ENCODE assay signal across 8 mouse cellular contexts in the genomic region with DNA sequence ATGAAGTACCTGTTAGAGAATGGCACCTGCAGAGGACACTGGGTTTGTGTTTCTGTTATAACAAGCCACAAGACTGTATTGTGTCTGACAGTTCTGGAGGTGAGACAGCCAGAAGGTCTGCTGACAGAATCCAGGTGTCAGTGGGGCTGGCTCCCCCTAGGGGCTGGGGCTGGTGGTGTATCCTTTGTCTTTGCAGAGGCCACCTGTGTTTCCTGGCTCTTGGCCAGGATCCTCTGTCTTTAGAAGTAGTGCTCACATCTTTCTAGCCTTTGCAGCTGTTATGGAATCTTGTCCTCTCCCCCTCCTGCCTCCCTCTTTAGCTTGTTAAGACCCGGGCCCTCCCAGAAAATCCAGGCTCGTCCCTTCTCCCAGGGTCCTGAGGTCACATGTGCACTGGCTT. TPM values are rescaled to one million over a fixed set of nuclear protein-coding genes. Genes with fewer than 3 reads are reported as not detected.
DNase-seq lines count a peak whose midpoint lies in the region; ATAC-seq and TF ChIP-seq lines count a peak whose summit lies in the region.

No protein-coding gene starts in this region.

- no peak overlapping the region for H3K4me3 ChIP-seq in embryonic fibroblast, embryonic 13.5 days (ENCODE audit: insufficient read depth, low read length)
- no peak overlapping the region for H3K4me3 ChIP-seq in testis, adult 2 months (ENCODE audit: control insufficient read depth, low read depth, low read length)

- no peak overlapping the region for H3K27ac ChIP-seq in embryonic fibroblast, embryonic 13.5 days (ENCODE audit: insufficient read depth, low read length)
- H3K27ac ChIP-seq in testis, adult 2 months (ENCODE audit: control insufficient read depth, insufficient read depth, low read depth, low read length), result no peak overlapping the region

- no peaks in the 10 kb centered on the region for H3K27me3 ChIP-seq in testis, adult 2 months (ENCODE audit: control insufficient read depth, insufficient read depth, low read length)

- peak; percentile 39 to 54 for DNase-seq in cerebellum, adult 18-20 months
- peak; percentile 59 for DNase-seq in urinary bladder, postnatal 14 days (ENCODE audit: low spot score)
- no peak for DNase-seq in urinary bladder, adult 2 months (ENCODE audit: low spot score)
- DNase-seq in kidney, adult 9 months, result peak; percentile 75
- peak; percentile 54 for DNase-seq in lung, postnatal 14 days

- no peak for ATAC-seq in cerebellum, adult (ENCODE audit: insufficient number of reproducible peaks, low FRiP score, low TSS enrichment)

- no peaks in the 10 kb centered on the region for H3K4me1 ChIP-seq in embryonic fibroblast, embryonic 13.5 days (ENCODE audit: control insufficient read depth, insufficient read depth, low read length)
- peaks cover 5% of the 10 kb centered on the region for H3K4me1 ChIP-seq in testis, adult 2 months (ENCODE audit: control insufficient read depth, insufficient read depth, low read length)

- TF ChIP-seq CTCF in embryonic fibroblast, embryonic 13.5 days (IDR thresholded peaks at IDR 0.05; ENCODE audit: borderline replicate concordance, insufficient read depth, low read length), result peak; percentile 28; the same call in 1 of the 2 replicates
- peak; percentile 62; the same call in 1 of the 2 replicates for TF ChIP-seq CTCF in testis, adult 2 months (IDR thresholded peaks at IDR 0.05; ENCODE audit: control insufficient read depth, insufficient read depth, insufficient replicate concordance, low read depth, low read length)

- no peak for TF ChIP-seq POLR2A in embryonic fibroblast, embryonic 13.5 days (IDR thresholded peaks at IDR 0.05; ENCODE audit: low read depth, low read length)
- no peak for TF ChIP-seq POLR2A in testis, adult 2 months (IDR thresholded peaks at IDR 0.05; ENCODE audit: control insufficient read depth, low read depth, low read length)

- peaks cover 2% of the 10 kb centered on the region for H3K36me3 ChIP-seq in testis, adult 2 months (ENCODE audit: control insufficient read depth, insufficient read depth, low read length)

RNA-seq across cellular contexts. Expression of a gene that starts 16.2 kb away (rescaled TPM):
- polyA plus RNA-seq in urinary bladder, adult 2 months (2012; rRNA removed), result 4.1 and 4.8 TPM in 2 replicates
- polyA plus RNA-seq in embryonic fibroblast, embryonic 13.5 days (2011; ENCODE audit: insufficient read length, low read depth, missing spikeins), result 0.15 and 0.77 TPM in 2 replicates
- polyA plus RNA-seq in testis, adult 2 months (2012; rRNA removed), result 45.1 and 46.7 TPM in 2 replicates

RNA-seq across cellular contexts. Expression of a gene that starts 53.2 kb away (rescaled TPM):
- polyA plus RNA-seq in urinary bladder, adult 2 months (2012; rRNA removed), result 0.27 and 0.45 TPM in 2 replicates
- polyA plus RNA-seq in embryonic fibroblast, embryonic 13.5 days (2011; ENCODE audit: insufficient read length, low read depth, missing spikeins), result not detected in 2 replicates
- polyA plus RNA-seq in testis, adult 2 months (2012; rRNA removed), result 1.7 TPM in 2 replicates
